Mouse (Mus musculus): Measurements from ENCODE around the gene Rbm47.

GRCm38 (mm10) chr5:66169099-66169485 is 3.8 kb downstream of the Rbm47 start:
- TF ChIP-seq CTCF (IDR thresholded peaks at IDR 0.05) = no peak
- TF ChIP-seq EP300 (IDR thresholded peaks at IDR 0.05; ENCODE audit: insufficient read depth, low read depth, low read length) = no peak

Data from heart, adult 2 months (tissue).